Mouse (Mus musculus): Measurements from ENCODE around the gene Plekhg1.

Gene Plekhg1

GRCm38 (mm10) chr10:3740148-3740503, at the start of gene Plekhg1:
Gene Plekhg1 (plus strand): TSS chr10:3740364.
- WGBS: 1% methylated on average over 27 of the region's 29 CpGs

- WGBS: 86% methylated on average over 1 of the region's 1 CpGs
Measured at GRCm38 (mm10) chr10:3692791-3693190, 47.4 kb upstream of the Plekhg1 start.

- WGBS: 61% methylated on average over 6 of the region's 6 CpGs
Measured at GRCm38 (mm10) chr10:3693699-3694280, 46.4 kb upstream of the Plekhg1 start.

- 37% methylated on average over 5 of the region's 5 CpGs for WGBS
Measured at GRCm38 (mm10) chr10:3695332-3695905, 44.7 kb upstream of the Plekhg1 start.

- whole genome bisulfite sequencing: 38% methylated on average over 8 of the region's 8 CpGs
Measured at GRCm38 (mm10) chr10:3696727-3697348, 43.3 kb upstream of the Plekhg1 start.

GRCm38 (mm10) chr10:3697500-3697899, 42.7 kb upstream of the Plekhg1 start:
- WGBS: 83% methylated on average over 5 of the region's 5 CpGs

- 67% methylated on average over 12 of the region's 12 CpGs for WGBS
Measured at GRCm38 (mm10) chr10:3700225-3701073, 39.7 kb upstream of the Plekhg1 start.

GRCm38 (mm10) chr10:3701832-3702231, 38.3 kb upstream of the Plekhg1 start:
- 82% methylated on average over 4 of the region's 4 CpGs for WGBS

GRCm38 (mm10) chr10:3702585-3702984, 37.6 kb upstream of the Plekhg1 start:
- 87% methylated on average over 2 of the region's 2 CpGs for whole genome bisulfite sequencing

- WGBS: 64% methylated on average over 4 of the region's 4 CpGs
Measured at GRCm38 (mm10) chr10:3706231-3706630, 33.9 kb upstream of the Plekhg1 start.

- 81% methylated on average over 3 of the region's 3 CpGs for WGBS
Measured at GRCm38 (mm10) chr10:3710081-3710480, 30.1 kb upstream of the Plekhg1 start.

GRCm38 (mm10) chr10:3715302-3715943, 24.7 kb upstream of the Plekhg1 start:
- WGBS: 76% methylated on average over 3 of the region's 3 CpGs

GRCm38 (mm10) chr10:3718021-3718865, 21.9 kb upstream of the Plekhg1 start:
- 47% methylated on average over 16 of the region's 16 CpGs for WGBS

GRCm38 (mm10) chr10:3720296-3720695, 19.9 kb upstream of the Plekhg1 start:
- 70% methylated on average over 2 of the region's 2 CpGs for WGBS

- WGBS: 69% methylated on average over 2 of the region's 2 CpGs
Measured at GRCm38 (mm10) chr10:3722339-3722738, 17.8 kb upstream of the Plekhg1 start.

GRCm38 (mm10) chr10:3724665-3725064, 15.5 kb upstream of the Plekhg1 start:
- 87% methylated on average over 1 of the region's 1 CpGs for WGBS

GRCm38 (mm10) chr10:3729666-3730065, 10.5 kb upstream of the Plekhg1 start:
- 81% methylated on average over 3 of the region's 3 CpGs for WGBS

GRCm38 (mm10) chr10:3730314-3730713, 9.8 kb upstream of the Plekhg1 start:
- 71% methylated on average over 4 of the region's 4 CpGs for WGBS

GRCm38 (mm10) chr10:3737034-3737433, 3.1 kb upstream of the Plekhg1 start:
- 93% methylated on average over 3 of the region's 3 CpGs for WGBS

GRCm38 (mm10) chr10:3740504-3741388, 582 bp downstream of the Plekhg1 start:
- under 1% methylated on average over 37 of the region's 47 CpGs for WGBS
